Mouse (Mus musculus) midbrain, embryonic 14.5 days (tissue): ENCODE measurements around the gene Trappc6a. TPM values are rescaled to one million over a fixed set of nuclear protein-coding genes. Genes with fewer than 3 reads are reported as not detected.

Experiments used
- ATAC-seq: fragments of 200-750 bp; cut with Nextera tagmentation; 2 replicates; pipeline ENCODE4 v1.8.0; 2017; ENCODE audit warnings: moderate number of reproducible peaks, moderate library complexity; ENCODE audit not compliant: low FRiP score, low TSS enrichment
- DNase-seq: peaks from one replicate; pipeline ENCODE4 v3.0.0-alpha.2; 2015
- H3K27ac ChIP-seq: fragments of 300-500 bp; sonication (generic); replicated peaks from 2 replicates; pipeline ENCODE4 v1.5.1; 2014; ENCODE audit warnings: mild to moderate bottlenecking, low read depth, low read length, moderate library complexity
- H3K27me3 ChIP-seq: fragments of 300-500 bp; sonication (generic); 2 replicates; pipeline ENCODE4 v1.6.1; 2014; ENCODE audit warnings: low read length, control low read depth, mixed read lengths; ENCODE audit not compliant: control insufficient read depth, insufficient read depth
- H3K36me3 ChIP-seq: fragments of 300-500 bp; sonication (generic); 2 replicates; pipeline ENCODE4 v1.6.1; 2014; ENCODE audit warnings: low read length, control low read depth; ENCODE audit not compliant: control insufficient read depth, insufficient read depth
- H3K4me1 ChIP-seq: fragments of 300-500 bp; sonication (generic); 2 replicates; pipeline ENCODE4 v1.6.1; 2014; ENCODE audit warnings: mild to moderate bottlenecking, antibody characterized with exemption, low read length, control low read depth; ENCODE audit not compliant: control insufficient read depth, insufficient read depth
- H3K4me2 ChIP-seq: fragments of 300-500 bp; sonication (generic); 2 replicates; pipeline ENCODE4 v1.6.1; 2014; ENCODE audit warnings: mild to moderate bottlenecking, low read length, moderate library complexity
- H3K4me3 ChIP-seq: fragments of 300-500 bp; sonication (generic); replicated peaks from 2 replicates; pipeline ENCODE4 v1.5.1; 2014; ENCODE audit warnings: low read depth, low read length
- H3K9ac ChIP-seq: fragments of 300-500 bp; sonication (generic); replicated peaks from 2 replicates; pipeline ENCODE4 v1.6.1; 2014; ENCODE audit warnings: mild to moderate bottlenecking, low read length, moderate library complexity
- H3K9me3 ChIP-seq: fragments of 300-500 bp; sonication (generic); 2 replicates; pipeline ENCODE4 v1.6.1; 2016; ENCODE audit warnings: low read length, control low read depth, mixed read lengths; ENCODE audit not compliant: control insufficient read depth
- WGBS: fragments of 180-500 bp; shearing (Covaris S2); extraction: QIAGEN DNeasy Blood & Tissue Kit; methylation state at CpG from one replicate; pipeline ENCODE4 v1.1.7; 2014; 5-methylcytosine and 5-hydroxymethylcytosine counted together
- polyA plus RNA-seq: library from polyadenylated mRNA; unstranded; fragments of >200 nt; fragmentation: Nextera tagmentation; extraction: Ambion mirVana; gene quantifications from 2 replicates; pipeline ENCODE4 v1.2.1, GENCODE M21; 2014

Gene Trappc6a
- polyA plus RNA-seq, 1 experiment from 2014 or later, result 30.1 TPM

DNA sequence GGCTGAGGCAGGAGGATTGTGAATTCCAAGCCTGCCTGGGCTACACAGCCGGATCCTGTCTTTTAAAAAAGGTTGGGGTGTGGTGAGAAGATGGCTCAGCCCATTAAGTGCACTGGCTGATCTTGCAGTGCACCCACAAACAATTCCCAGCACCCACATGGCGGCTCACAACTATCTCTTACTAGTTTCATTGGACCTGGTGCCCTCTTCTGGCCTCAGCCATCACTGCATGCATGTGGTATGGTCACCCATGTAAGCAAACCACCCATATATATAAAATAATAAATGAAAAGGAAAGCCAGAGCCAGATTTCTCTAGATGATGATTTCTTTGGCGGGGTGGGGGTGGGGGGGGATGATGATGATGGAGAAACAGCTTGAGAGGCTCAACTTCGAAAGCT is 56.3 kb downstream of the Trappc6a start:
- no peak for ATAC-seq
- Histone ChIP-seq H3K36me3 (peaks cover 29% of the 10 kb centered on the region), H3K4me2 (no peak overlapping the region), H3K4me3 (no peak overlapping the region), H3K27ac (no peak overlapping the region), H3K27me3 (no peaks in the 10 kb centered on the region), H3K4me1 (peaks cover 30% of the 10 kb centered on the region), H3K9me3 (no peaks in the 10 kb centered on the region), H3K9ac (no peak overlapping the region)
- no peak for DNase-seq
- 94% methylated on average over 4 of the region's 4 CpGs for WGBS

Other genes with a start within 250 kb of the Trappc6a start
- 28.9 and 29.1 TPM in 2 replicates for gene Vasp, start 236.6 kb upstream of the Trappc6a start, polyA plus RNA-seq
- 0.62 and 1.2 TPM in 2 replicates for gene Ppm1n, start 228.3 kb upstream of the Trappc6a start, polyA plus RNA-seq
- gene Rtn2, start 225.8 kb upstream of the Trappc6a start, polyA plus RNA-seq, result 100.0 and 101 TPM in 2 replicates
- not detected in 2 replicates for gene Fosb, start 198.3 kb upstream of the Trappc6a start, polyA plus RNA-seq
- 78.9 and 97.7 TPM in 2 replicates for gene Ercc1, start 163.6 kb upstream of the Trappc6a start, polyA plus RNA-seq
- 16.4 and 18.9 TPM in 2 replicates for gene Cd3eap, start 148.9 kb upstream of the Trappc6a start, polyA plus RNA-seq
- gene Ppp1r13l, start 148.6 kb upstream of the Trappc6a start, polyA plus RNA-seq, result 1.6 and 1.9 TPM in 2 replicates
- gene Ercc2, start 126.4 kb upstream of the Trappc6a start, polyA plus RNA-seq, result 21.6 and 27.9 TPM in 2 replicates
- gene Klc3, start 104.3 kb upstream of the Trappc6a start, polyA plus RNA-seq, result 0.36 and 0.59 TPM in 2 replicates
- 0.35 TPM in 1 of 2 replicates, not detected in the other for gene Ckm, start 103.6 kb upstream of the Trappc6a start, polyA plus RNA-seq
- gene Mark4, start 49.6 kb upstream of the Trappc6a start, polyA plus RNA-seq, result 18.8 and 20.3 TPM in 2 replicates
- gene Exoc3l2, start 45.1 kb upstream of the Trappc6a start, polyA plus RNA-seq, result 0.12 and 0.29 TPM in 2 replicates
- gene Bloc1s3, start within 50 bp of the Trappc6a start, polyA plus RNA-seq, result 2.5 and 6.1 TPM in 2 replicates
- gene Nkpd1, start 9.4 kb downstream of the Trappc6a start, polyA plus RNA-seq, result 0.51 and 0.74 TPM in 2 replicates
- gene Ppp1r37, start 54.7 kb downstream of the Trappc6a start, polyA plus RNA-seq, result 9.5 and 31.7 TPM in 2 replicates
- 0.22 and 0.32 TPM in 2 replicates for gene Zfp296, start 68.9 kb downstream of the Trappc6a start, polyA plus RNA-seq
- 140 and 154 TPM in 2 replicates for gene Gemin7, start 69.2 kb downstream of the Trappc6a start, polyA plus RNA-seq
- gene Clasrp, start 96.1 kb downstream of the Trappc6a start, polyA plus RNA-seq, result 44.7 and 50.4 TPM in 2 replicates
- gene Relb, start 121.0 kb downstream of the Trappc6a start, polyA plus RNA-seq, result 4.5 and 5.2 TPM in 2 replicates
- 132 and 134 TPM in 2 replicates for gene Clptm1, start 156.6 kb downstream of the Trappc6a start, polyA plus RNA-seq
- gene Apoc2, start 169.5 kb downstream of the Trappc6a start, polyA plus RNA-seq, result 0.37 TPM in 1 of 2 replicates, not detected in the other
- gene Gm44805, start 173.0 kb downstream of the Trappc6a start, polyA plus RNA-seq, result not detected in 2 replicates
- gene Apoc4, start 173.1 kb downstream of the Trappc6a start, polyA plus RNA-seq, result not detected in 2 replicates
- gene Apoc1, start 184.3 kb downstream of the Trappc6a start, polyA plus RNA-seq, result 1.7 and 2.0 TPM in 2 replicates
- gene Apoe, start 190.8 kb downstream of the Trappc6a start, polyA plus RNA-seq, result 163 and 265 TPM in 2 replicates
- gene Tomm40, start 207.0 kb downstream of the Trappc6a start, polyA plus RNA-seq, result 120 and 121 TPM in 2 replicates
- 41.1 and 46.1 TPM in 2 replicates for gene Nectin2, start 242.1 kb downstream of the Trappc6a start, polyA plus RNA-seq